Mouse (Mus musculus) intestine, postnatal 0 days (tissue): ENCODE measurements around the gene Calr3. TPM values are rescaled to one million over a fixed set of nuclear protein-coding genes. Genes with fewer than 3 reads are reported as not detected.

Source experiments
- ATAC-seq: fragments of 200-750 bp; cut with Nextera tagmentation; 2 replicates; pipeline ENCODE4 v1.8.0; 2017; ENCODE audit warnings: mild to moderate bottlenecking, moderate TSS enrichment, moderate library complexity
- H3K27ac ChIP-seq: fragments of 300-500 bp; sonication (generic); 2 replicates; pipeline ENCODE4 v1.5.1; 2014; ENCODE audit warnings: mild to moderate bottlenecking, low read depth, low read length, moderate library complexity
- H3K27me3 ChIP-seq: fragments of 300-500 bp; sonication (generic); replicated peaks from 2 replicates; pipeline ENCODE4 v1.6.1; 2014; ENCODE audit warnings: low read length, mixed read lengths; ENCODE audit not compliant: control insufficient read depth, insufficient read depth
- H3K36me3 ChIP-seq: fragments of 300-500 bp; sonication (generic); 2 replicates; pipeline ENCODE4 v1.6.1; 2014; ENCODE audit warnings: mild to moderate bottlenecking, moderate library complexity; ENCODE audit not compliant: control insufficient read depth, insufficient read depth
- H3K4me1 ChIP-seq: fragments of 300-500 bp; sonication (generic); replicated peaks from 2 replicates; pipeline ENCODE4 v1.6.1; 2014; ENCODE audit warnings: antibody characterized with exemption, low read length, mixed read lengths; ENCODE audit not compliant: control insufficient read depth, insufficient read depth
- H3K4me2 ChIP-seq: fragments of 300-500 bp; sonication (generic); replicated peaks from 2 replicates; pipeline ENCODE4 v1.6.1; 2014; ENCODE audit warnings: low read depth, mild to moderate bottlenecking, moderate library complexity
- H3K4me3 ChIP-seq: fragments of 300-500 bp; sonication (generic); 2 replicates; pipeline ENCODE4 v1.5.1; 2014; ENCODE audit warnings: low read depth, low read length
- H3K9ac ChIP-seq: fragments of 300-500 bp; sonication (generic); 2 replicates; pipeline ENCODE4 v1.6.1; 2014; ENCODE audit warnings: mild to moderate bottlenecking, low read depth, low read length
- H3K9me3 ChIP-seq: fragments of 300-500 bp; sonication (generic); 2 replicates; pipeline ENCODE4 v1.6.1; 2016; ENCODE audit warnings: mixed run types; ENCODE audit not compliant: control insufficient read depth
- CTCF ChIP-seq: sonication (generic); IDR thresholded peaks from 2 replicates; pipeline ENCODE4 v1.5.1; 2016; ENCODE audit warnings: low read depth, mild to moderate bottlenecking, control low read depth, antibody characterized with exemption, moderate library complexity
- WGBS: fragments of 180-500 bp; shearing (Covaris S2); extraction: QIAGEN DNeasy Blood & Tissue Kit; methylation state at CpG from one replicate; pipeline ENCODE4 v1.1.7; 2014; 5-methylcytosine and 5-hydroxymethylcytosine counted together
- polyA plus RNA-seq: library from polyadenylated mRNA; unstranded; fragments of >200 nt; fragmentation: Nextera tagmentation; extraction: Ambion mirVana; gene quantifications from 2 replicates; pipeline ENCODE4 v1.2.1, GENCODE M21; 2015

The Calr3 gene
- polyA plus RNA-seq, 1 experiment from 2014 or later, result 0.55 TPM

- Histone ChIP-seq H3K36me3 (no peaks in the 10 kb centered on the region; the same call in 1 of the 2 replicates), H3K9me3 (no peaks in the 10 kb centered on the region), H3K4me2 (no peak overlapping the region), H3K4me3 (no peak overlapping the region), H3K27ac (no peak overlapping the region), H3K27me3 (no peaks in the 10 kb centered on the region), H3K4me1 (peaks cover 13% of the 10 kb centered on the region; the same call in 1 of the 2 replicates), H3K9ac (no peak overlapping the region)
- ATAC-seq, result peak; percentile 46; the same call in 1 of the 2 replicates
- TF ChIP-seq CTCF, result peak; percentile 25; the same call in 1 of the 2 replicates
- 49% methylated on average over 7 of the region's 7 CpGs for WGBS
These were observed 29.8 kb downstream of the Calr3 start for GRCm38 (mm10) chr8:72413839-72414238.

GRCm38 (mm10) chr8:72409443-72409842 lies 34.2 kb downstream of the Calr3 start:
- Histone ChIP-seq H3K27me3 (no peaks in the 10 kb centered on the region), H3K36me3 (no peaks in the 10 kb centered on the region), H3K9ac (no peak overlapping the region; the same call in 1 of the 2 replicates), H3K4me2 (no peak overlapping the region), H3K27ac (no peak overlapping the region), H3K9me3 (no peaks in the 10 kb centered on the region), H3K4me3 (no peak overlapping the region), H3K4me1 (0 out of 2 replicates have a peak, but pooled peaks cover 10% of the 10 kb centered on the region)
- WGBS, result 62% methylated on average over 3 of the region's 3 CpGs
- no peak for TF ChIP-seq CTCF
- ATAC-seq, result no peak

- Histone ChIP-seq H3K36me3 (no peaks in the 10 kb centered on the region), H3K4me2 (no peak overlapping the region), H3K4me3 (no peak overlapping the region), H3K9ac (no peak overlapping the region), H3K9me3 (no peaks in the 10 kb centered on the region), H3K27ac (no peak overlapping the region; the same call in 1 of the 2 replicates), H3K4me1 (0 out of 2 replicates have a peak, but pooled peaks cover 10% of the 10 kb centered on the region), H3K27me3 (no peaks in the 10 kb centered on the region)
- 89% methylated on average over 1 of the region's 1 CpGs for WGBS
- ATAC-seq, result no peak
- TF ChIP-seq CTCF, result no peak
These were observed 35.8 kb downstream of the Calr3 start for GRCm38 (mm10) chr8:72407878-72408277.

- no peak overlapping the region for H3K4me3 ChIP-seq
- no peaks in the 10 kb centered on the region for H3K4me1 ChIP-seq
- WGBS, result 91% methylated on average over 3 of the region's 3 CpGs
- ATAC-seq, result no peak
- no peak overlapping the region for H3K4me2 ChIP-seq
- no peak overlapping the region for H3K9ac ChIP-seq
- H3K9me3 ChIP-seq, result no peaks in the 10 kb centered on the region
- H3K27ac ChIP-seq, result no peak overlapping the region
- H3K36me3 ChIP-seq, result peaks cover 10% of the 10 kb centered on the region; the same call in 1 of the 2 replicates
- TF ChIP-seq CTCF, result no peak
- no peaks in the 10 kb centered on the region for H3K27me3 ChIP-seq
These were observed 40.7 kb downstream of the Calr3 start for GRCm38 (mm10) chr8:72402981-72403380.

- Histone ChIP-seq H3K27me3 (no peaks in the 10 kb centered on the region), H3K9me3 (no peaks in the 10 kb centered on the region), H3K36me3 (peaks cover 20% of the 10 kb centered on the region; the same call in 1 of the 2 replicates), H3K4me3 (no peak overlapping the region), H3K9ac (no peak overlapping the region), H3K4me2 (no peak overlapping the region), H3K4me1 (no peaks in the 10 kb centered on the region), H3K27ac (no peak overlapping the region)
- no peak for ATAC-seq
- no peak for TF ChIP-seq CTCF
- 81% methylated on average over 1 of the region's 1 CpGs for WGBS
These were observed 42.3 kb downstream of the Calr3 start for GRCm38 (mm10) chr8:72401381-72401780.

GRCm38 (mm10) chr8:72385737-72386136 lies 57.9 kb downstream of the Calr3 start:
- WGBS, result 87% methylated on average over 2 of the region's 2 CpGs
- H3K4me1 ChIP-seq, result no peaks in the 10 kb centered on the region
- H3K27ac ChIP-seq, result no peak overlapping the region
- no peak overlapping the region for H3K4me3 ChIP-seq
- ATAC-seq, result no peak
- no peaks in the 10 kb centered on the region for H3K27me3 ChIP-seq
- H3K4me2 ChIP-seq, result no peak overlapping the region
- no peak overlapping the region for H3K9ac ChIP-seq
- H3K9me3 ChIP-seq, result no peaks in the 10 kb centered on the region
- peaks cover 92% of the 10 kb centered on the region for H3K36me3 ChIP-seq
- TF ChIP-seq CTCF, result no peak

GRCm38 (mm10) chr8:72382395-72382794 lies 61.3 kb downstream of the Calr3 start:
- H3K27me3 ChIP-seq, result no peaks in the 10 kb centered on the region
- ATAC-seq, result no peak
- no peak overlapping the region for H3K9ac ChIP-seq
- no peak overlapping the region for H3K27ac ChIP-seq
- TF ChIP-seq CTCF, result peak; percentile 43; the same call in 1 of the 2 replicates
- 66% methylated on average over 5 of the region's 5 CpGs for WGBS
- peaks cover 98% of the 10 kb centered on the region for H3K36me3 ChIP-seq
- H3K4me2 ChIP-seq, result no peak overlapping the region
- H3K4me3 ChIP-seq, result no peak overlapping the region
- H3K9me3 ChIP-seq, result no peaks in the 10 kb centered on the region
- no peaks in the 10 kb centered on the region for H3K4me1 ChIP-seq
